Mouse (Mus musculus): Measurements from ENCODE around the gene Myo6. TPM values are rescaled to one million over a fixed set of nuclear protein-coding genes. Genes with fewer than 3 reads are reported as not detected.

Myo6 gene
- 3.5 TPM for polyA plus RNA-seq (2017; shearing (Covaris generic))

GRCm38 (mm10) chr9:80164611-80165474 is at the start of gene Myo6:
Myo6 (plus strand) TSS chr9:80165031.

Other genes starting within 250 kb of the Myo6 start
- gene Filip1, start 152.2 kb upstream of the Myo6 start, polyA plus RNA-seq (2017; shearing (Covaris generic)), result 0.18 TPM
- gene Senp6, start 98.1 kb upstream of the Myo6 start, polyA plus RNA-seq (2017; shearing (Covaris generic)), result 80.4 TPM

Measured in effector memory CD4-positive, alpha-beta T cell, adult 7 months (primary cell).